Mouse (Mus musculus) liver, embryonic 14.5 days (tissue): Measurements from ENCODE around the gene 4933411K16Rik. TPM values are rescaled to one million over a fixed set of nuclear protein-coding genes. Genes with fewer than 3 reads are reported as not detected.

ENCODE experiments used
- ATAC-seq: fragments of 200-750 bp; cut with Nextera tagmentation; 2 replicates; pipeline ENCODE4 v1.8.0; 2017; ENCODE audit warnings: moderate number of reproducible peaks, mild to moderate bottlenecking, moderate library complexity; ENCODE audit not compliant: insufficient read depth
- DNase-seq, 3 experiments: peaks; one replicate each; pipeline ENCODE4 v3.0.0-alpha.2; 2012 to 2013; ENCODE audit warnings: low read depth in 3 of 3, low spot score in 3 of 3
- H3K27ac ChIP-seq: fragments of 300-500 bp; sonication (generic); 2 replicates; pipeline ENCODE4 v1.5.1; 2014; ENCODE audit warnings: moderate library complexity, mild to moderate bottlenecking, control low read depth, inconsistent platforms
- H3K27me3 ChIP-seq: fragments of 300-500 bp; sonication (generic); 2 replicates; pipeline ENCODE4 v1.6.1; 2014; ENCODE audit warnings: mild to moderate bottlenecking, low read length, moderate library complexity; ENCODE audit not compliant: control insufficient read depth, insufficient read depth
- H3K36me3 ChIP-seq: fragments of 300-500 bp; sonication (generic); replicated peaks from 2 replicates; pipeline ENCODE4 v1.6.1; 2014; ENCODE audit warnings: low read depth; ENCODE audit not compliant: control insufficient read depth, insufficient read depth
- H3K4me1 ChIP-seq, 2 experiments: fragments of 200-500 bp in 1 of 2; fragments of 300-500 bp in 1 of 2; sonication (generic) in 1 of 2; replicated peaks; 2 replicates each; pipeline ENCODE4 v1.6.1; 2012 to 2014; ENCODE audit warnings: antibody characterized with exemption in 1 of 2, inconsistent platforms in 1 of 2, low read length in 1 of 2; ENCODE audit not compliant: control insufficient read depth in 2 of 2, insufficient read depth in 2 of 2
- H3K4me2 ChIP-seq: fragments of 300-500 bp; sonication (generic); 2 replicates; pipeline ENCODE4 v1.6.1; 2014; ENCODE audit warnings: low read depth, mild to moderate bottlenecking, control low read depth, moderate library complexity
- H3K4me3 ChIP-seq, 2 experiments: fragments of 200-500 bp in 1 of 2; fragments of 300-500 bp in 1 of 2; sonication (generic) in 1 of 2; 2 replicates each; pipeline ENCODE4 v1.5.1; 2012 to 2014; ENCODE audit warnings: low read depth in 2 of 2, low read length in 2 of 2, mild to moderate bottlenecking in 2 of 2, control low read depth in 1 of 2, inconsistent platforms in 1 of 2, moderate library complexity in 1 of 2; ENCODE audit not compliant: insufficient read depth in 1 of 2
- H3K9ac ChIP-seq: fragments of 300-500 bp; sonication (generic); replicated peaks from 2 replicates; pipeline ENCODE4 v1.6.1; 2014; ENCODE audit warnings: mild to moderate bottlenecking, control low read depth, moderate library complexity
- H3K9me3 ChIP-seq: fragments of 300-500 bp; sonication (generic); 2 replicates; pipeline ENCODE4 v1.6.1; 2016; ENCODE audit warnings: low read length, mixed read lengths; ENCODE audit not compliant: control insufficient read depth
- CTCF ChIP-seq: IDR thresholded peaks from 2 replicates; pipeline ENCODE4 v1.5.1; 2016; ENCODE audit warnings: antibody characterized with exemption, low read depth, control low read depth
- EP300 ChIP-seq: IDR thresholded peaks from 2 replicates; pipeline ENCODE4 v1.6.1; 2016; ENCODE audit warnings: antibody characterized with exemption, low read depth
- WGBS: fragments of 180-500 bp; shearing (Covaris S2); extraction: QIAGEN DNeasy Blood & Tissue Kit; methylation state at CpG from one replicate; pipeline ENCODE4 v1.1.7; 2014; ENCODE audit not compliant: insufficient replicate concordance; 5-methylcytosine and 5-hydroxymethylcytosine counted together
- polyA plus RNA-seq, 2 experiments: library from polyadenylated mRNA; depleted of rRNA in 1 of 2; stranded (reverse) in 1 of 2; unstranded in 1 of 2; fragments of >200 nt; fragmentation: Nextera tagmentation in 1 of 2; extraction: Ambion mirVana in 1 of 2; gene quantifications; 2 replicates each; pipeline versions ENCODE4 v1.2.1 to v1.2.3; 2012 to 2014

The 4933411K16Rik gene
- polyA plus RNA-seq, 2 experiments = 1.1 TPM; not detected in 1

GRCm38 (mm10) chr19:42089748-42090595 is 37.9 kb downstream of the 4933411K16Rik start, which contains the start of gene Pi4k2a:
TSS of gene Pi4k2a (plus strand) at chr19:42090470.
- peaks cover 19 to 21% of the 10 kb centered on the region in 2 experiments for H3K4me1 ChIP-seq
- H3K4me2 ChIP-seq = peak within 1 kb of the TSS; percentile 91
- under 1% methylated on average over 55 of the region's 55 CpGs for WGBS
- H3K36me3 ChIP-seq = no peaks in the 10 kb centered on the region; the same call in 1 of the 2 replicates
- H3K27me3 ChIP-seq = no peaks in the 10 kb centered on the region
- H3K27ac ChIP-seq = peak within 1 kb of the TSS; percentile 94
- ATAC-seq (peak; percentile 98), DNase-seq (peak; percentile 100)
- peak within 1 kb of the TSS; percentile 89 for H3K9ac ChIP-seq
- no peak for TF ChIP-seq EP300
- no peak for TF ChIP-seq CTCF
- H3K9me3 ChIP-seq = no peaks in the 10 kb centered on the region
- H3K4me3 ChIP-seq = peak within 1 kb of the TSS; percentile 85 to 97

GRCm38 (mm10) chr19:42090637-42091141 is 38.6 kb downstream of the 4933411K16Rik start:
- under 1% methylated on average over 52 of the region's 52 CpGs for WGBS
- no peak for DNase-seq
- H3K36me3 ChIP-seq = no peaks in the 10 kb centered on the region; the same call in 1 of the 2 replicates
- H3K4me2 ChIP-seq = peak overlapping the region; percentile 91
- peak overlapping the region; percentile 85 to 97 for H3K4me3 ChIP-seq
- H3K27ac ChIP-seq = peak overlapping the region; percentile 78
- no peaks in the 10 kb centered on the region for H3K9me3 ChIP-seq
- H3K4me1 ChIP-seq = peaks cover 16 to 18% of the 10 kb centered on the region in 2 experiments
- TF ChIP-seq CTCF = no peak
- TF ChIP-seq EP300 = no peak
- H3K9ac ChIP-seq = peak overlapping the region; percentile 89
- peak; percentile 59 for ATAC-seq
- no peaks in the 10 kb centered on the region for H3K27me3 ChIP-seq

- TF ChIP-seq EP300 = no peak
- no peak for TF ChIP-seq CTCF
- Histone ChIP-seq H3K4me3 (no peak overlapping the region), H3K27ac (no peak overlapping the region), H3K9ac (no peak overlapping the region), H3K4me2 (no peak overlapping the region), H3K27me3 (no peaks in the 10 kb centered on the region), H3K4me1 (no peaks in the 10 kb centered on the region), H3K9me3 (no peaks in the 10 kb centered on the region), H3K36me3 (no peaks in the 10 kb centered on the region; the same call in 1 of the 2 replicates)
- 73% methylated on average over 3 of the region's 3 CpGs for WGBS
- no peak for ATAC-seq
- no peak for DNase-seq
Observed at GRCm38 (mm10) chr19:42099406-42099805, 47.4 kb downstream of the 4933411K16Rik start.

Other genes starting within 250 kb of the 4933411K16Rik start
- gene Frat1, start 222.3 kb upstream of the 4933411K16Rik start, polyA plus RNA-seq (2012; rRNA removed) = 3.0 and 3.4 TPM in 2 replicates
- gene Frat1, start 222.3 kb upstream of the 4933411K16Rik start, polyA plus RNA-seq (2014; fragmentation: Nextera tagmentation; extraction: Ambion mirVana) = 9.9 and 10.2 TPM in 2 replicates
- gene Frat2, start 204.1 kb upstream of the 4933411K16Rik start, polyA plus RNA-seq (2012; rRNA removed) = 5.2 and 5.4 TPM in 2 replicates
- gene Frat2, start 204.1 kb upstream of the 4933411K16Rik start, polyA plus RNA-seq (2014; fragmentation: Nextera tagmentation; extraction: Ambion mirVana) = 2.9 and 3.4 TPM in 2 replicates
- gene Rrp12, start 156.1 kb upstream of the 4933411K16Rik start, polyA plus RNA-seq (2012; rRNA removed) = 4.8 and 6.0 TPM in 2 replicates
- 5.0 and 7.4 TPM in 2 replicates for gene Rrp12, start 156.1 kb upstream of the 4933411K16Rik start, polyA plus RNA-seq (2014; fragmentation: Nextera tagmentation; extraction: Ambion mirVana)
- gene Pgam1, start 140.3 kb upstream of the 4933411K16Rik start, polyA plus RNA-seq (2012; rRNA removed) = 100.0 and 123 TPM in 2 replicates
- 172 and 190 TPM in 2 replicates for gene Pgam1, start 140.3 kb upstream of the 4933411K16Rik start, polyA plus RNA-seq (2014; fragmentation: Nextera tagmentation; extraction: Ambion mirVana)
- 17.9 and 20.4 TPM in 2 replicates for gene Exosc1, start 118.8 kb upstream of the 4933411K16Rik start, polyA plus RNA-seq (2012; rRNA removed)
- gene Exosc1, start 118.8 kb upstream of the 4933411K16Rik start, polyA plus RNA-seq (2014; fragmentation: Nextera tagmentation; extraction: Ambion mirVana) = 38.8 and 40.1 TPM in 2 replicates
- gene Zdhhc16, start 118.8 kb upstream of the 4933411K16Rik start, polyA plus RNA-seq (2012; rRNA removed) = 25.6 and 27.0 TPM in 2 replicates
- gene Zdhhc16, start 118.8 kb upstream of the 4933411K16Rik start, polyA plus RNA-seq (2014; fragmentation: Nextera tagmentation; extraction: Ambion mirVana) = 25.9 and 28.5 TPM in 2 replicates
- 18.2 and 18.5 TPM in 2 replicates for gene Mms19, start 71.1 kb upstream of the 4933411K16Rik start, polyA plus RNA-seq (2012; rRNA removed)
- 10.4 and 10.8 TPM in 2 replicates for gene Mms19, start 71.1 kb upstream of the 4933411K16Rik start, polyA plus RNA-seq (2014; fragmentation: Nextera tagmentation; extraction: Ambion mirVana)
- 4.2 and 4.4 TPM in 2 replicates for gene Ubtd1, start 70.5 kb upstream of the 4933411K16Rik start, polyA plus RNA-seq (2012; rRNA removed)
- 1.9 and 2.0 TPM in 2 replicates for gene Ubtd1, start 70.5 kb upstream of the 4933411K16Rik start, polyA plus RNA-seq (2014; fragmentation: Nextera tagmentation; extraction: Ambion mirVana)
- gene Ankrd2, start 16.2 kb upstream of the 4933411K16Rik start, polyA plus RNA-seq (2012; rRNA removed) = 0.08 TPM in 1 of 2 replicates, not detected in the other
- gene Ankrd2, start 16.2 kb upstream of the 4933411K16Rik start, polyA plus RNA-seq (2014; fragmentation: Nextera tagmentation; extraction: Ambion mirVana) = not detected in 2 replicates
- 22.1 and 25.8 TPM in 2 replicates for gene Hoga1, start 6.6 kb upstream of the 4933411K16Rik start, polyA plus RNA-seq (2012; rRNA removed)
- 30.4 and 36.8 TPM in 2 replicates for gene Hoga1, start 6.6 kb upstream of the 4933411K16Rik start, polyA plus RNA-seq (2014; fragmentation: Nextera tagmentation; extraction: Ambion mirVana)
- 1.5 and 1.6 TPM in 2 replicates for gene Morn4, start 34.1 kb downstream of the 4933411K16Rik start, polyA plus RNA-seq (2012; rRNA removed)
- gene Morn4, start 34.1 kb downstream of the 4933411K16Rik start, polyA plus RNA-seq (2014; fragmentation: Nextera tagmentation; extraction: Ambion mirVana) = 1.4 TPM in 2 replicates
- gene Pi4k2a, start 38.2 kb downstream of the 4933411K16Rik start, polyA plus RNA-seq (2012; rRNA removed) = 8.1 and 8.6 TPM in 2 replicates
- gene Pi4k2a, start 38.2 kb downstream of the 4933411K16Rik start, polyA plus RNA-seq (2014; fragmentation: Nextera tagmentation; extraction: Ambion mirVana) = 9.1 and 11.6 TPM in 2 replicates
- 7.2 and 8.5 TPM in 2 replicates for gene Avpi1, start 76.8 kb downstream of the 4933411K16Rik start, polyA plus RNA-seq (2012; rRNA removed)
- 20.4 and 21.7 TPM in 2 replicates for gene Avpi1, start 76.8 kb downstream of the 4933411K16Rik start, polyA plus RNA-seq (2014; fragmentation: Nextera tagmentation; extraction: Ambion mirVana)
- gene Marveld1, start 95.2 kb downstream of the 4933411K16Rik start, polyA plus RNA-seq (2012; rRNA removed) = 7.6 and 8.6 TPM in 2 replicates
- 1.6 and 2.4 TPM in 2 replicates for gene Marveld1, start 95.2 kb downstream of the 4933411K16Rik start, polyA plus RNA-seq (2014; fragmentation: Nextera tagmentation; extraction: Ambion mirVana)
- 6.8 and 8.5 TPM in 2 replicates for gene Zfyve27, start 111.7 kb downstream of the 4933411K16Rik start, polyA plus RNA-seq (2012; rRNA removed)
- gene Zfyve27, start 111.7 kb downstream of the 4933411K16Rik start, polyA plus RNA-seq (2014; fragmentation: Nextera tagmentation; extraction: Ambion mirVana) = 3.9 and 4.2 TPM in 2 replicates
- gene Sfrp5, start 150.0 kb downstream of the 4933411K16Rik start, polyA plus RNA-seq (2012; rRNA removed) = not detected in 2 replicates
- 0.05 TPM in 1 of 2 replicates, not detected in the other for gene Sfrp5, start 150.0 kb downstream of the 4933411K16Rik start, polyA plus RNA-seq (2014; fragmentation: Nextera tagmentation; extraction: Ambion mirVana)
- gene Golga7b, start 195.3 kb downstream of the 4933411K16Rik start, polyA plus RNA-seq (2012; rRNA removed) = 0.02 TPM in 1 of 2 replicates, not detected in the other
- gene Golga7b, start 195.3 kb downstream of the 4933411K16Rik start, polyA plus RNA-seq (2014; fragmentation: Nextera tagmentation; extraction: Ambion mirVana) = not detected in 2 replicates